10 mouse cellular contexts compared by ENCODE assay signal in genomic region chr10:42591993-42592686, GRCm38 (mm10). TPM values are rescaled to one million over a fixed set of nuclear protein-coding genes. Genes with fewer than 3 reads are reported as not detected.
DNase-seq lines count a peak whose midpoint lies in the region; ATAC-seq lines count a peak whose summit lies in the region.
"Had no signal": no experiment of that assay in that cellular context is flagged by ENCODE, and none has a peak within 500 bp of the region (broad histone marks: within the 10 kb centered on the region; RNA-seq: fewer than 3 reads in every experiment).

No protein-coding gene starts in this region.

- peaks cover 12% of the 10 kb centered on the region for H3K4me1 ChIP-seq in kidney, embryonic 15.5 days
- H3K4me1 ChIP-seq in embryonic facial prominence, embryonic 12.5 days = peaks cover 4% of the 10 kb centered on the region
- peaks cover 14% of the 10 kb centered on the region for H3K4me1 ChIP-seq in limb, embryonic 10.5 days
- peaks cover 12% of the 10 kb centered on the region for H3K4me1 ChIP-seq in neural tube, embryonic 13.5 days (replicated peaks)

- no peaks in the 10 kb centered on the region for H3K9me3 ChIP-seq in kidney, embryonic 15.5 days (replicated peaks)
- H3K9me3 ChIP-seq in embryonic facial prominence, embryonic 12.5 days = no peaks in the 10 kb centered on the region
- no peaks in the 10 kb centered on the region for H3K9me3 ChIP-seq in limb, embryonic 10.5 days (replicated peaks)
- H3K9me3 ChIP-seq in neural tube, embryonic 13.5 days = 0 out of 2 replicates have a peak, but pooled peaks cover 3% of the 10 kb centered on the region

- WGBS in kidney, embryonic 15.5 days = 2% methylated on average over 25 of the region's 25 CpGs
- under 1% methylated on average over 25 of the region's 25 CpGs for WGBS in embryonic facial prominence, embryonic 12.5 days
- WGBS in limb, embryonic 10.5 days = under 1% methylated on average over 25 of the region's 25 CpGs
- WGBS in neural tube, embryonic 13.5 days = under 1% methylated on average over 25 of the region's 25 CpGs

- no peak overlapping the region for H3K9ac ChIP-seq in kidney, embryonic 15.5 days
- 0 out of 2 replicates have a peak overlapping the region, but pooled peaks have one; percentile 15 for H3K9ac ChIP-seq in embryonic facial prominence, embryonic 12.5 days
- no peak overlapping the region for H3K9ac ChIP-seq in neural tube, embryonic 13.5 days

- H3K4me2 ChIP-seq in kidney, embryonic 15.5 days = peak overlapping the region; percentile 53
- peak overlapping the region; percentile 47 for H3K4me2 ChIP-seq in embryonic facial prominence, embryonic 12.5 days (replicated peaks)
- peak overlapping the region; percentile 47 for H3K4me2 ChIP-seq in neural tube, embryonic 13.5 days

- peaks cover 99% of the 10 kb centered on the region for H3K27me3 ChIP-seq in kidney, embryonic 15.5 days
- peaks cover 88% of the 10 kb centered on the region for H3K27me3 ChIP-seq in embryonic facial prominence, embryonic 12.5 days
- peaks cover 100% of the 10 kb centered on the region for H3K27me3 ChIP-seq in limb, embryonic 10.5 days (ENCODE audit: low read depth, poor library complexity, severe bottlenecking)
- H3K27me3 ChIP-seq in neural tube, embryonic 13.5 days = peaks cover 99% of the 10 kb centered on the region

- no peak for DNase-seq in kidney, postnatal 10 days
- DNase-seq in limb, embryonic 10.5 days (ENCODE audit: low spot score) = no peak
- no peak for DNase-seq in T-cell, adult 2 months (ENCODE audit: low spot score)
- no peak for DNase-seq in layer of hippocampus, postnatal 25 days (ENCODE audit: extremely low spot score in 1 of 2, low spot score in 1 of 2)
- DNase-seq in kidney, adult 8-10 months = no peak
- DNase-seq: layer of hippocampus, postnatal 36 days had no signal

- no peak overlapping the region for H3K27ac ChIP-seq in kidney, embryonic 15.5 days
- H3K27ac ChIP-seq in embryonic facial prominence, embryonic 12.5 days = no peak overlapping the region
- no peak overlapping the region for H3K27ac ChIP-seq in limb, embryonic 10.5 days
- H3K27ac ChIP-seq in neural tube, embryonic 13.5 days (replicated peaks) = no peak overlapping the region

- H3K4me3 ChIP-seq in kidney, embryonic 15.5 days (replicated peaks) = peak overlapping the region; percentile 34
- peak overlapping the region; percentile 25 for H3K4me3 ChIP-seq in embryonic facial prominence, embryonic 12.5 days
- peak overlapping the region; percentile 33 for H3K4me3 ChIP-seq in limb, embryonic 10.5 days
- H3K4me3 ChIP-seq in neural tube, embryonic 13.5 days = peak overlapping the region; percentile 22

- ATAC-seq in kidney, embryonic 15.5 days (replicated peaks; ENCODE audit: low FRiP score) = no peak
- 0 out of 2 replicates have a peak, but pooled peaks have one; percentile 28 for ATAC-seq in embryonic facial prominence, embryonic 12.5 days (ENCODE audit: insufficient number of reproducible peaks, insufficient read depth, low FRiP score, low TSS enrichment)
- ATAC-seq in neural tube, embryonic 13.5 days (ENCODE audit: low read depth) = peak; percentile 19; the same call in 1 of the 2 replicates

- no peaks in the 10 kb centered on the region for H3K36me3 ChIP-seq in kidney, embryonic 15.5 days
- no peaks in the 10 kb centered on the region for H3K36me3 ChIP-seq in embryonic facial prominence, embryonic 12.5 days
- H3K36me3 ChIP-seq in limb, embryonic 10.5 days = no peaks in the 10 kb centered on the region
- no peaks in the 10 kb centered on the region for H3K36me3 ChIP-seq in neural tube, embryonic 13.5 days

RNA-seq across cellular contexts. Expression of gene Ostm1, which starts 8.5 kb away (rescaled TPM):
- 14.5 and 14.9 TPM in 2 replicates for polyA plus RNA-seq in kidney, embryonic 15.5 days (2015; fragmentation: Nextera tagmentation; extraction: Ambion mirVana)
- 13.6 and 14.1 TPM in 2 replicates for polyA plus RNA-seq in embryonic facial prominence, embryonic 12.5 days (2016; fragmentation: Nextera tagmentation; extraction: Ambion mirVana)
- 8.4 and 8.9 TPM in 2 replicates for polyA plus RNA-seq in limb, embryonic 10.5 days (2016; fragmentation: Nextera tagmentation; extraction: Ambion mirVana)
- polyA plus RNA-seq in neural tube, embryonic 13.5 days (2015; fragmentation: Nextera tagmentation; extraction: Ambion mirVana) = 29.0 and 30.8 TPM in 2 replicates
- total RNA-seq in layer of hippocampus, postnatal 25 days (2021) = 10 to 100 TPM; 54.3 to 56.1 TPM

RNA-seq across cellular contexts. Expression of gene Nr2e1, which starts 8.7 kb away (rescaled TPM):
- 0.17 TPM in 1 of 2 replicates, not detected in the other for polyA plus RNA-seq in kidney, embryonic 15.5 days (2015; fragmentation: Nextera tagmentation; extraction: Ambion mirVana)
- polyA plus RNA-seq in embryonic facial prominence, embryonic 12.5 days (2016; fragmentation: Nextera tagmentation; extraction: Ambion mirVana) = 5.8 and 6.6 TPM in 2 replicates
- not detected in 2 replicates for polyA plus RNA-seq in limb, embryonic 10.5 days (2016; fragmentation: Nextera tagmentation; extraction: Ambion mirVana)
- polyA plus RNA-seq in neural tube, embryonic 13.5 days (2015; fragmentation: Nextera tagmentation; extraction: Ambion mirVana) = 0.33 TPM in 1 of 2 replicates, not detected in the other
- total RNA-seq in layer of hippocampus, postnatal 25 days (2021) = 10 to 100 TPM; 14.6 to 16.6 TPM
- total RNA-seq: MEL had no signal
